Mouse (Mus musculus): ENCODE results near the gene Gm7029. TPM values are rescaled to one million over a fixed set of nuclear protein-coding genes. Genes with fewer than 3 reads are reported as not detected.
"Not testable (repeated sequence)": the region's sequence is repeated elsewhere in the genome, so short reads cannot be mapped to it uniquely, and the experiment has no call there.

Gene Gm7029
- total and polyA plus RNA-seq, 3 experiments = not detected

DNA sequence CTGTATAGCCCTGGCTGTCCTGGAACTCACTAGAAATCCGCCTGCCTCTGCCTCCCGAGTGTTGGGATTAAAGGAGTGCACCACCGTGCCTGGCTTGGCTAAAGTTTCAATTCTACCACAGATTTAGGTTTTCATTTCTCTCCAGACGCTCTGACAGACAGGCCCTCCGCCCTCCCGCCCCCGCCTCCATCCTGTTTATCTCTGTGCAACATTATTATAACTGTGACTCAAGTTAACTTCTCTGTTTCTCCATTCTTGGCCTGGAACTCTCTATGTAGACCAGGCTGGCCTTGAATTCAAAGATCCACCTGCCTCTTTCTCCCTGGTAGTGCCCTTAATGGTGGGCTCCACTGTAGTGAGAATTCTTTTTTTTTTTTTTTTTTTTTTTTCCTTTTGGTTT lies 28.9 kb downstream of the Gm7029 start:
- no peak for TF ChIP-seq ZC3H11A (IDR thresholded peaks at IDR 0.05; ENCODE audit: low read depth, low read length)
- TF ChIP-seq E2F4 (IDR thresholded peaks at IDR 0.05; ENCODE audit: insufficient replicate concordance, low read depth, low read length) = no peak
- no peak for TF ChIP-seq UBTF (IDR thresholded peaks at IDR 0.05; ENCODE audit: low read depth, low read length)
- TF ChIP-seq JUN (IDR thresholded peaks at IDR 0.05; ENCODE audit: insufficient read depth, low read depth, low read length) = no peak
- no peak for TF ChIP-seq GABPA (IDR thresholded peaks at IDR 0.05; ENCODE audit: insufficient replicate concordance, low read depth, low read length)
- no peak for TF ChIP-seq NELFE (IDR thresholded peaks at IDR 0.05; ENCODE audit: low read depth, low read length)
- TF ChIP-seq MAX (IDR thresholded peaks at IDR 0.05; ENCODE audit: low read length) = no peak
- no peak for TF ChIP-seq PAX5 (IDR thresholded peaks at IDR 0.05; ENCODE audit: low read length)
- no peak for TF ChIP-seq MEF2A (IDR thresholded peaks at IDR 0.05; ENCODE audit: borderline replicate concordance, low read depth, low read length)
- TF ChIP-seq MAFK (IDR thresholded peaks at IDR 0.05; ENCODE audit: insufficient replicate concordance, low read length) = no peak
- no peak for TF ChIP-seq CTCF (conservative IDR thresholded peaks at IDR 0.05 in 1 of 2, IDR thresholded peaks at IDR 0.05 in 1 of 2; ENCODE audit: low read depth in 2 of 2, low read length in 2 of 2)
- TF ChIP-seq ZKSCAN1 (IDR thresholded peaks at IDR 0.05; ENCODE audit: borderline replicate concordance, low read depth, low read length) = no peak
- no peak for TF ChIP-seq POLR2AphosphoS2 (IDR thresholded peaks at IDR 0.05; ENCODE audit: low read depth, low read length)
- Histone ChIP-seq H3K4me1 (ENCODE audit: control insufficient read depth in 1 of 2, insufficient read depth in 2 of 2) (peaks cover 0 to 10% of the 10 kb centered on the region in 2 experiments; a peak in 2 of 4 replicates), H3K4me2 (ENCODE audit: insufficient read depth, low read depth, poor library complexity, severe bottlenecking) (no peak overlapping the region), H3K36me3 (replicated peaks in 1 of 2; ENCODE audit: control insufficient read depth in 1 of 2, insufficient read depth in 1 of 2, low read length in 1 of 2) (no peaks in the 10 kb centered on the region), H3K79me2 (replicated peaks; ENCODE audit: control insufficient read depth, extremely low read depth, insufficient read depth, poor library complexity, severe bottlenecking) (no peaks in the 10 kb centered on the region), H3K4me3 (replicated peaks in 1 of 3; ENCODE audit: low read depth in 2 of 3, low read length in 2 of 3, poor library complexity in 1 of 3) (no peak overlapping the region), H3K9me3 (replicated peaks; ENCODE audit: low read length) (no peaks in the 10 kb centered on the region), H3K27ac (ENCODE audit: insufficient read depth, low read depth) (no peak overlapping the region), H3K9ac (ENCODE audit: insufficient read depth, low read depth) (no peak overlapping the region), H3K27me3 (replicated peaks) (no peaks in the 10 kb centered on the region)
- DNase-seq (ENCODE audit: extremely low read depth) = no peak
- dilution Hi-C loops (cut with MboI; ENCODE audit: extremely low pct_ligation_motif_present, extremely low pct_unique_long_range_greater_than_20kb, low sequenced_read_pairs) (no loop called here), in situ Hi-C loops (cut with MboI; ENCODE audit: low pct_ligation_motif_present, low pct_unique_long_range_greater_than_20kb, low sequenced_read_pairs) (no loop called here)

DNA sequence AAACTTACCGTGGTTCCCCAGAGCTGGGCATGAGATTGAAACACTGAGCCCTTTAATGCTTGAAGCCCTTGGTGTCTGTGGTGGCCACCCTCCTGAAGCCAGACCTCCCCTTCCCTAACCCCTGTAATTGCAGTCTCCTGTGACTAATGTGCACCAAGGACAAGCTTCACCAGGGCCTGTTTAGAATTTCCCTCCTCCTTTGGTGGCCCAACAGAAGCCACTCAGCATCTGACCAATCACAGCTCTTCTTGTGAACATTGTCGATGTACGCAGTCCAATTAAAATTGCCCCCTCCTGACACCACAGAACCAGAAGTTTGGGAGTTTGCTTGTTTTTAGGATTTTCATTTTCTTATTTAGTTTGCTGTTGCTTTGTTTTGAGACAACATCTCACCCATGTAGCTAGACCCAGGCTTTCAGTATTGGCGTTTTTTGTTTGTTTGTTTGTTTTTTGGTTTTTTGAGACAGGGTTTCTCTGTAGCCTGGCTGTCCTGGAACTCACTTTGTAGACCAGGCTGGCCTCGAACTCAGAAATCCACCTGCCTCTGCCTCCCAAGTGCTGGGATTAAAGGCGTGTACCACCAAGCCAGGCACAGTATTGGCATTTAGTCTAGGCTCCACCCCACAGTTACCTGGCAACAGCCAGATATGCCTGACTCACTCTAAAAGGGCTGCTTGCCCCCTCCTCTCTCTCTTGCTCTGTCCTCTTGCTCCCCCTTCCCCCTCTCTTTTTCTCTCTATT lies 30.4 kb downstream of the Gm7029 start:
- H3K79me2 ChIP-seq (replicated peaks; ENCODE audit: control insufficient read depth, extremely low read depth, insufficient read depth, poor library complexity, severe bottlenecking); H3K9me3 ChIP-seq (replicated peaks; ENCODE audit: low read length); H3K4me3 ChIP-seq (replicated peaks in 1 of 3; ENCODE audit: low read depth in 2 of 3, low read length in 2 of 3, poor library complexity in 1 of 3); H3K27me3 ChIP-seq (replicated peaks); dilution Hi-C loops (cut with MboI; ENCODE audit: extremely low pct_ligation_motif_present, extremely low pct_unique_long_range_greater_than_20kb, low sequenced_read_pairs); in situ Hi-C loops (cut with MboI; ENCODE audit: low pct_ligation_motif_present, low pct_unique_long_range_greater_than_20kb, low sequenced_read_pairs); H3K9ac ChIP-seq (ENCODE audit: insufficient read depth, low read depth); H3K27ac ChIP-seq (ENCODE audit: insufficient read depth, low read depth); H3K36me3 ChIP-seq (replicated peaks in 1 of 2; ENCODE audit: control insufficient read depth in 1 of 2, insufficient read depth in 1 of 2, low read length in 1 of 2); H3K4me2 ChIP-seq (ENCODE audit: insufficient read depth, low read depth, poor library complexity, severe bottlenecking): not testable (repeated sequence)
- H3K4me1 ChIP-seq (ENCODE audit: control insufficient read depth in 1 of 2, insufficient read depth in 2 of 2) = peaks cover 0 to 17% of the 10 kb centered on the region in 2 experiments; a peak in 2 of 4 replicates
- 0 out of 2 replicates have a peak, but pooled peaks have one; percentile 31 for TF ChIP-seq POLR2A (IDR thresholded peaks at IDR 0.05; ENCODE audit: low read depth, low read length)
- DNase-seq (ENCODE audit: extremely low read depth) = peak; percentile 40

DNA sequence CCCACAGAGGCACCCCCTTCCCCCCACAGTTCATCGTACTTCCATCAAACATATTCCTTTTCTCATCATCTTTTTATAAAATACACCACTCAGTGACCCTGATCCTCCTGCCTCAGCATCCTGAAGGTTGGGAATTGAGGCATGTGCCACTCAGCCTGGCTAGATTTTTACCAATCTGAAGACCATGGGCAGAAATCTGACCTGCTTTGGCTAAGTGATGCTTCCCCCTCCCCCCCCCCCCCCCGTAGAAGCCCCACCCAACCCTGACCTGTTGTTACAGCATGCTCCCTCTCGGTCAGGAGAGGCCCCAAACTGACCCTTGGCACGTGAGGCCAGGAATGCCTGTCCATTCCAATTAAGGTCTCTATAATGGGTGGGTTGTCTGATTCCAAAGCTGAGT lies 31.2 kb downstream of the Gm7029 start, which contains the start of gene Platr17:
Platr17 (plus strand) TSS at position 301 of the 400 bp plus-strand sequence.
- H3K4me2 ChIP-seq (ENCODE audit: insufficient read depth, low read depth, poor library complexity, severe bottlenecking); H3K36me3 ChIP-seq (replicated peaks in 1 of 2; ENCODE audit: control insufficient read depth in 1 of 2, insufficient read depth in 1 of 2, low read length in 1 of 2); dilution Hi-C loops (cut with MboI; ENCODE audit: extremely low pct_ligation_motif_present, extremely low pct_unique_long_range_greater_than_20kb, low sequenced_read_pairs); DNase-seq (ENCODE audit: extremely low read depth); H3K9ac ChIP-seq (ENCODE audit: insufficient read depth, low read depth); H3K27ac ChIP-seq (ENCODE audit: insufficient read depth, low read depth); in situ Hi-C loops (cut with MboI; ENCODE audit: low pct_ligation_motif_present, low pct_unique_long_range_greater_than_20kb, low sequenced_read_pairs); H3K9me3 ChIP-seq (replicated peaks; ENCODE audit: low read length); H3K4me3 ChIP-seq (replicated peaks in 1 of 3; ENCODE audit: low read depth in 2 of 3, low read length in 2 of 3, poor library complexity in 1 of 3); H3K27me3 ChIP-seq (replicated peaks); H3K79me2 ChIP-seq (replicated peaks; ENCODE audit: control insufficient read depth, extremely low read depth, insufficient read depth, poor library complexity, severe bottlenecking): not testable (repeated sequence)
- H3K4me1 ChIP-seq (ENCODE audit: control insufficient read depth in 1 of 2, insufficient read depth in 2 of 2) = peaks cover 0 to 17% of the 10 kb centered on the region in 2 experiments; a peak in 2 of 4 replicates
